Mouse (Mus musculus): Measurements from ENCODE around the gene Fcgr4. TPM values are rescaled to one million over a fixed set of nuclear protein-coding genes. Genes with fewer than 3 reads are reported as not detected.

Fcgr4 gene
- polyA plus RNA-seq, 1 experiment = 86.6 TPM

DNA sequence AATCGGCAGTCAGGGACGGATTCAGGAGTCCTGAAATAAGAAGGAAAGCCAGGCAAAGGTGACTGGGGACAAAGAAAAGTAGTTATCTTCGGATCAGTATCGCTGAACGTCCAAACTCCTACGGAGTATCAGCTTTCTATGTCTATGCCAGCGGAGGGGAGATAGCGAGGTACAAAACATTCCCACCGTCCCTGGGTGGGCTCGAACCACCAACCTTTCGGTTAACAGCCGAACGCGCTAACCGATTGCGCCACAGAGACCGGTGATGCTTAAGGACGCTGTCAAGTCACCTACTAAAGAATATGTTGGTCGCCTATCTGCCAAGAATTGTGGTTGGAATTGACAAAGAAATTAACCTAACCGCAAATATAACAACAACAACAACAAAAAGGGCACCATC, 15.0 kb downstream of the Fcgr4 start:
- Histone ChIP-seq H3K27ac (ENCODE audit: insufficient read depth, low read depth, low read length) (no peak overlapping the region), H3K4me1 (ENCODE audit: control insufficient read depth, insufficient read depth, low read length) (peaks cover 3% of the 10 kb centered on the region; the same call in 1 of the 2 replicates), H3K4me3 (ENCODE audit: insufficient read depth, low read length) (peak overlapping the region; percentile 66)
- TF ChIP-seq CTCF (IDR thresholded peaks at IDR 0.05; ENCODE audit: low read depth, low read length) = no peak
- TF ChIP-seq POLR2A (IDR thresholded peaks at IDR 0.05; ENCODE audit: borderline replicate concordance, low read depth, low read length) = no peak

DNA sequence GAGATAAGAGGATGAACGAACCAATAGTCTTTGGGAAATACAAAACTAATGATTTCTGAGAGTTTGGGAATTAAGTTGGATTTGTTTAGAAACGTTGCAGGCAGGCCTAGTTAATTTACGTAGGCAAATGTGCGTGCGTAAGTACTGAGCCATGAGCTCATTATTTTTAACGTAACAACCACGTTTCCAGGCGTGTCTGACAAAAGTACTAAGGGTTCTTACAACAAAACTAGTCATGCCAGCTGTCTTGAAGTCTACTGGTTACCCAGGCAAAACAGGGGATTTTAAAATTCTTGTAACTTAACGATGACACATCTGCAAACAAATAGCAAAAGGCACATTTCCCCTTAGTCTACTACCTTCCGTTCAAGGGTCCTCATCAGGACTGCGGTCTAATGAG, 15.5 kb downstream of the Fcgr4 start:
- Histone ChIP-seq H3K4me3 (ENCODE audit: insufficient read depth, low read length) (no peak overlapping the region), H3K27ac (ENCODE audit: insufficient read depth, low read depth, low read length) (no peak overlapping the region), H3K4me1 (ENCODE audit: control insufficient read depth, insufficient read depth, low read length) (peaks cover 3% of the 10 kb centered on the region; the same call in 1 of the 2 replicates)
- TF ChIP-seq POLR2A (IDR thresholded peaks at IDR 0.05; ENCODE audit: borderline replicate concordance, low read depth, low read length) (no peak), CTCF (IDR thresholded peaks at IDR 0.05; ENCODE audit: low read depth, low read length) (no peak)

DNA sequence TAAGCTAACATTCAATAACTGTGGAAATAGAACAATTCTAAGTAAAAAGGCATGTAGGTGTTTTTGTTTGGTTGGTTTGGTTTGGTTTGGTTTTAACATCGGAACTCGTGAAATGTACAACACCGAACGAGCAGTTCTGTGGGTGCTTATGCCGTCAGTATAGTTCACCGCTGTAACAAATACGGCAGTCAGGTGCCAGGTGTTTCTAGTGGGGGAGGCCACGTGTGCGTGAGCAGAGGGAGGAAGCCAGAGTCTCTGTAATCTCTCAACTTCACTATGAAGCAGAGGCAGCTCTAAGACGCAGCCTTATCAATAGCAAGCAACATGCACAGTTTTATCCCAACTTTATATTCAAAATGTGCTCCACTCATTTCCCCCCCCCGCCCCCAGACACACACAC, 16.9 kb downstream of the Fcgr4 start:
- Histone ChIP-seq H3K4me3 (ENCODE audit: insufficient read depth, low read length) (no peak overlapping the region), H3K27ac (ENCODE audit: insufficient read depth, low read depth, low read length) (no peak overlapping the region), H3K4me1 (ENCODE audit: control insufficient read depth, insufficient read depth, low read length) (peaks cover 3% of the 10 kb centered on the region; the same call in 1 of the 2 replicates)
- TF ChIP-seq CTCF (IDR thresholded peaks at IDR 0.05; ENCODE audit: low read depth, low read length) = no peak
- no peak for TF ChIP-seq POLR2A (IDR thresholded peaks at IDR 0.05; ENCODE audit: borderline replicate concordance, low read depth, low read length)

DNA sequence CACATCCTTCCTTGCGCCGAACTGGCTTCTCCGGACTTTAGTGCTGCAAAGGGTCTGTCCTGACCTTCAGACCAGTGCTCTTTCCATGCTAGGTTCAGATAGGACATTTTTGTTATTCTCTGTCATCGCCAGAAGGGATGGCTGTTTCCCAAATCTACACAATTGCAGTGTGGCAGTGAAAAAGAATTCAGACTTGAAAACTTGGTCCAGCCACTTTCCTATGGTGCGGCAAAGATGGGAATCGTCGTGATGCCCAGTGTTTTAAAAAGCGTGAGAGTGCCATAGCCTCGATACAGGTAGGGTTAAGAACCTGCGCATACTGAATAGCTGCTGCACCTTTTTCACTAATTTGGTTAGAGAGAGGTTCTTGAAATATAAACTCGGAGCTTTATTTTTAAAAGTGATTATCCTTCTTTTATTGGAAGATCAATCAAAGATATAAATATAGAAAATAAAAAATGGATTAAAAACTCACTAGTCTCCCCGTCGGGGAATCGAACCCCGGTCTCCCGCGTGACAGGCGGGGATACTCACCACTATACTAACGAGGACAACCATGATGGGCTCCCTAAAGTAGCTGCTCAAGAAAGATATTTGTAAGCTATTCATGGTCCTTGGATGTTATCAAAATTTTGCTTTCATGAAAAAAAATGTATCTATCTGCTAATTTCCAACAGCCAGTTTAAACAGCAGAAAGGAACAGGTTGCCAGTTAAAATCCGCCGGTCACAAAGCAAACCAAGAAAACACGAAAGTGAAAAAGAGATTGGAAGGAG, 18.0 kb downstream of the Fcgr4 start:
- peaks cover 3% of the 10 kb centered on the region; the same call in 1 of the 2 replicates for H3K4me1 ChIP-seq (ENCODE audit: control insufficient read depth, insufficient read depth, low read length)
- no peak overlapping the region for H3K27ac ChIP-seq (ENCODE audit: insufficient read depth, low read depth, low read length)
- TF ChIP-seq POLR2A (IDR thresholded peaks at IDR 0.05; ENCODE audit: borderline replicate concordance, low read depth, low read length) = no peak
- TF ChIP-seq CTCF (IDR thresholded peaks at IDR 0.05; ENCODE audit: low read depth, low read length) = no peak
- peak overlapping the region; percentile 59 for H3K4me3 ChIP-seq (ENCODE audit: insufficient read depth, low read length)

DNA sequence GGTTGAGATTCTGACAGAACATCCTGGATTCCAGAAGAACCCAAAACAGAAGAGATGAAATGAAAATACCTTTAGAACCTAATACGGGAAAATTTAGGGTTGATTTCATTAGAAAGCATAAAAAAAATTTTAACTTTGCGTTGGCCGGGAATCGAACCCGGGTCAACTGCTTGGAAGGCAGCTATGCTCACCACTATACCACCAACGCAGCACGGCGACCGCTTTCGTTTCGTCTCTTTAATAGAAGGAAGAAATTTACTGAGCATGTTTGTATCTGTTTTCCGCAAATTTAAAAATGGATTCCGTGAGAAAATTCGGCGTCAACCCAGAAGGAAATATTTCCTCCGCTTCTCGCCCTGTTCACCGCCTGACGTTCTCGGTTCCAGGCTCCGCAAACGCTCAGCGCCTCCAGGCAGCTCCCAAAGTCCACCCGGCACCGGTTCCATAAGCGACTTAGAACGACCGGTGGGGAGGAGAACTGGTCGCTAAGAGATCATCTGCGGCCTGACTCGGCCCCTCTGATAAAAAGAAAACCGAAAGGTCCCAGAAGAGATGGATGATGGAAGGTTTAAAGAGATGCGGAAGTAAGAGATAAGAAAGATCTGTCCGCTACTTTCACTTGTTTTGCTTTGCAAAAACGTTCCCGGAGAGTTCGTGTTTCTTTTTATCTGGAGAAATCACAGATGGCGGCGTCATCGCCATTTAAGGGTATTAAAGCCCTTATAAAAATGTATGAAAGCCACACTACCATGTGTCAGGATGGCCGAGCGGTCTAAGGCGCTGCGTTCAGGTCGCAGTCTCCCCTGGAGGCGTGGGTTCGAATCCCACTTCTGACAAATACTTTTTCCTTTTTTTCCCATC, 19.4 kb downstream of the Fcgr4 start:
- peaks cover 3% of the 10 kb centered on the region; the same call in 1 of the 2 replicates for H3K4me1 ChIP-seq (ENCODE audit: control insufficient read depth, insufficient read depth, low read length)
- peak overlapping the region; percentile 85 for H3K27ac ChIP-seq (ENCODE audit: insufficient read depth, low read depth, low read length)
- H3K4me3 ChIP-seq (ENCODE audit: insufficient read depth, low read length) = peak overlapping the region; percentile 82
- TF ChIP-seq POLR2A (IDR thresholded peaks at IDR 0.05; ENCODE audit: borderline replicate concordance, low read depth, low read length) = no peak
- TF ChIP-seq CTCF (IDR thresholded peaks at IDR 0.05; ENCODE audit: low read depth, low read length) = no peak

DNA sequence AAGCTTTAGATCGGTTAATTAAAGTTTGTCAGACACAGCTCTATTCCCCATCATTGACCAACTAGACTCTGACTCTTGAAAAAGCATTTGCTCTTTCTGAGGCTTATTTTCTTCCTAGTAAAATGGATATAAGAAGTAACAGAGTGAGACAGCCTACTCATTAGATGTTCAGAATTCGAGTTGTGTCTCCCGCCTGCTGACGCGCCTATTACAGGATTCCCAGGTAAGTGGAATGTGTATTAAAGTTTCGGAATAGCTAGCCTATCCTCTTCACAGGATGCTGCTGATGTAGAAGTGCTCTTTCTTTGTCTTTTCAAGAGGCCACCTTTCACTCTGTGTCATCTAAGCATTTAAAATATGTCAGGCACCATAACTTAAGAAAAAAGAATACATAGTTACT, 20.4 kb downstream of the Fcgr4 start:
- H3K4me3 ChIP-seq (ENCODE audit: insufficient read depth, low read length) = no peak overlapping the region
- TF ChIP-seq POLR2A (IDR thresholded peaks at IDR 0.05; ENCODE audit: borderline replicate concordance, low read depth, low read length) = no peak
- no peak for TF ChIP-seq CTCF (IDR thresholded peaks at IDR 0.05; ENCODE audit: low read depth, low read length)
- peaks cover 3% of the 10 kb centered on the region; the same call in 1 of the 2 replicates for H3K4me1 ChIP-seq (ENCODE audit: control insufficient read depth, insufficient read depth, low read length)
- H3K27ac ChIP-seq (ENCODE audit: insufficient read depth, low read depth, low read length) = no peak overlapping the region

DNA sequence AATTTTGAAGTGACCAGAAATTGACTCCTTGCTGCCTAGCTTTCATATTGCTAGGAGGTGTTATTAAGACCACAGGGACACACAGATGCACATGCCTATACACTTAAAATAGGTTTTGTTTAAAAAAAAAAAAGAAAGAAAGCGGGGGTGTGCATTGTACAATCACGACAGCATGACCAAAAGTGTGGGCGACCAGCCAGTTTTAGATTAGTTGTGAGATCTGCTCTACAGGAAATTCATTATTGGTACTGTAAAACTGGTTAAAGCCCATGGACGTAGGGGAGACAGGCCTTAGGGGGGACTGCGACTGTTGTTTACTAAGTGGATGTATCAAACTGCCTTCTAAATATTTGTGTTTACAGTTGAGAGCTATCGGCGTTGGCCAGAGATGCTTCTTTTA, 21.2 kb downstream of the Fcgr4 start:
- no peak for TF ChIP-seq POLR2A (IDR thresholded peaks at IDR 0.05; ENCODE audit: borderline replicate concordance, low read depth, low read length)
- TF ChIP-seq CTCF (IDR thresholded peaks at IDR 0.05; ENCODE audit: low read depth, low read length) = no peak
- Histone ChIP-seq H3K4me1 (ENCODE audit: control insufficient read depth, insufficient read depth, low read length) (peaks cover 3% of the 10 kb centered on the region; the same call in 1 of the 2 replicates), H3K27ac (ENCODE audit: insufficient read depth, low read depth, low read length) (no peak overlapping the region), H3K4me3 (ENCODE audit: insufficient read depth, low read length) (no peak overlapping the region)

DNA sequence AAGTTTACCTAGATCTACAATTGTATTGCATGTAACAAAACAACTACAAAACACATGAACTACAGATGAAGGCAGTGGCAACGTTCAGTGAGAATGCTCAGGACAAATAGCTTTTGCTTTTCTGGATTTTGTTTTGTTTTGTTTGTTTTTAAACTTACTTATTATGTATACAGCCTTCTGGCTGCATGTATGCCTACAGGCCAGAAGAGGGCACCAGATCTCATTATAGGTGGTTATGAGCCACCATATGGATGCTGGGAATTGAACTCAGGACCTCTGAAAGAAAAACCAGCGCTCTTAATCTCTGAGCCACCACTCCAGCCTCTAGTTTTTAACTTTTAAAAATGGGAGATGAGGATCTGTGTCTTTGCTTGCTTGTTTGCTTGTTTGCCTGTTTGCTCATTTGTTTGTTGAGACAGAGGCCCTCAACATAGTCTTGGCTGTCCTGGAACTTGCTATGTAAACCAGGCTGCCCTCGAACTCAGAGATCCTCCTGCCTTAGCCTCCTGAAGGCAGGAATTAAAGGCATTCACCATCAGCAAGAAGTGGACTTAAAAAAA, 25.0 kb downstream of the Fcgr4 start:
- no peak overlapping the region for H3K27ac ChIP-seq (ENCODE audit: insufficient read depth, low read depth, low read length)
- peak overlapping the region; percentile 73 for H3K4me3 ChIP-seq (ENCODE audit: insufficient read depth, low read length)
- H3K4me1 ChIP-seq (ENCODE audit: control insufficient read depth, insufficient read depth, low read length) = no peaks in the 10 kb centered on the region; the same call in none of the 2 replicates

DNA sequence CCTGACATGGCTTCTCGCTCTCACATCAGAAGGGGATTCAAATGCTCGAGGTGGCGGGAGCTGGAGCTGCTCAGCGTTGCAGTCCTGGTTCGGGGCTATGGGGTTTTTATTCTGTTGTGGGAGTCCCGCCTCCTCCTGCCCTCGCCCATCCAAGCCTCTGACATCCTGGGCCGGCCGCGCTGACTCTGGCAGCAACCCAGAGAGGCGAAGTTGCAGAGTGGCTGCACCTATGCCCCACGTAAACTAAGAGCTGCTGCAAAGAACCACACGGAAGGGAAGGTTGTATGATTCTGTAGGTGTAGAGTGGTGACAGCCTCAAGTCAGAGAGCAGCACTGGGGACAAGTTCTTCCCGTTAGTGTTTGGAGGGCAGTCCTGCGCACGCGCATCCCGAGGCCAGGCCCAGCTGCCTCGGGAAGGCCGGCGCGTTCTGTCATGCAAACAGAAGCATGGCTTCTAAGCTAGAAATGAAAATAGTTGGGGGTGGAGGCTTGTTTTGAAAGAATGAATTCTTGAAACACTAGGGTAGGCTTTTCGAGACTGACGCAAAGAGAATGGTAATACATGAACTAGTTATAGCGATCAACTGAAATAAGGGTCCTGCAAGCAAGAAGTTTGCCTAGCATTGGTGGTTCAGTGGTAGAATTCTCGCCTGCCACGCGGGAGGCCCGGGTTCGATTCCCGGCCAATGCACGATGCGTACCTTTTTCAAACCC, 25.8 kb downstream of the Fcgr4 start:
- TF ChIP-seq POLR2A (IDR thresholded peaks at IDR 0.05; ENCODE audit: borderline replicate concordance, low read depth, low read length) (no peak), CTCF (IDR thresholded peaks at IDR 0.05; ENCODE audit: low read depth, low read length) (no peak)
- Histone ChIP-seq H3K27ac (ENCODE audit: insufficient read depth, low read depth, low read length) (peak overlapping the region; percentile 70), H3K4me1 (ENCODE audit: control insufficient read depth, insufficient read depth, low read length) (peaks cover under 1% of the 10 kb centered on the region)

More for the DNA sequence above, 25.0 kb downstream of the Fcgr4 start:
- TF ChIP-seq CTCF (IDR thresholded peaks at IDR 0.05; ENCODE audit: low read depth, low read length) (no peak), POLR2A (IDR thresholded peaks at IDR 0.05; ENCODE audit: borderline replicate concordance, low read depth, low read length) (no peak)

More for the DNA sequence above, 25.8 kb downstream of the Fcgr4 start:
- H3K4me3 ChIP-seq (ENCODE audit: insufficient read depth, low read length) = peak overlapping the region; percentile 73
